Mouse (Mus musculus) ES-E14 (cell line): ENCODE measurements around the gene Tmprss6. TPM values are rescaled to one million over a fixed set of nuclear protein-coding genes. Genes with fewer than 3 reads are reported as not detected.

Experiments used
- DNase-seq: peaks from one replicate; pipeline ENCODE4 v3.0.0-alpha.2; 2013; ENCODE audit warnings: low read depth, low spot score
- H3K27ac ChIP-seq: 2 replicates; pipeline ENCODE4 v1.5.1; 2012; ENCODE audit warnings: low read depth, mild to moderate bottlenecking, low read length, moderate library complexity, mixed read lengths; ENCODE audit not compliant: poor library complexity, insufficient read depth, severe bottlenecking
- H3K36me3 ChIP-seq: 2 replicates; pipeline ENCODE4 v1.6.1; 2012; ENCODE audit warnings: mild to moderate bottlenecking, low read length, moderate library complexity, mixed read lengths; ENCODE audit not compliant: control insufficient read depth, poor library complexity, insufficient read depth, severe bottlenecking
- H3K4me1 ChIP-seq, 2 experiments: fragments of 150-350 bp in 1 of 2; sonication (generic) in 1 of 2; 2 replicates each; pipeline ENCODE4 v1.6.1; 2012; ENCODE audit warnings: low read length in 2 of 2, mild to moderate bottlenecking in 1 of 2, mixed read lengths in 1 of 2; ENCODE audit not compliant: control insufficient read depth in 2 of 2, insufficient read depth in 2 of 2, poor library complexity in 1 of 2
- H3K4me3 ChIP-seq, 2 experiments: fragments of 150-350 bp in 1 of 2; sonication (generic) in 1 of 2; 2 replicates each; pipeline ENCODE4 v1.5.1; 2012; ENCODE audit warnings: low read length in 2 of 2, low read depth in 1 of 2, mild to moderate bottlenecking in 1 of 2, mixed read lengths in 1 of 2; ENCODE audit not compliant: insufficient read depth in 1 of 2, poor library complexity in 1 of 2, severe bottlenecking in 1 of 2
- H3K9ac ChIP-seq: 2 replicates; pipeline ENCODE4 v1.6.1; 2012; ENCODE audit warnings: low read depth, mild to moderate bottlenecking, low read length, mixed read lengths; ENCODE audit not compliant: poor library complexity, insufficient read depth, severe bottlenecking
- H3K9me3 ChIP-seq: fragments of 150-350 bp; sonication (generic); 2 replicates; pipeline ENCODE4 v1.6.1; 2012; ENCODE audit warnings: low read depth, mild to moderate bottlenecking, low read length; ENCODE audit not compliant: control insufficient read depth, insufficient read depth
- CHD2 ChIP-seq: IDR thresholded peaks from 2 replicates; pipeline ENCODE4 v1.6.1; 2014; ENCODE audit warnings: mild to moderate bottlenecking, low read depth, low read length, inconsistent platforms
- HCFC1 ChIP-seq: IDR thresholded peaks from 2 replicates; pipeline ENCODE4 v1.6.1; 2012; ENCODE audit warnings: low read length, inconsistent platforms, borderline replicate concordance; ENCODE audit not compliant: insufficient read depth
- MAFK ChIP-seq: IDR thresholded peaks from 2 replicates; pipeline ENCODE4 v1.6.1; 2014; ENCODE audit warnings: mild to moderate bottlenecking, low read depth, low read length, inconsistent platforms; ENCODE audit not compliant: insufficient read depth
- ZC3H11A ChIP-seq: IDR thresholded peaks from 2 replicates; pipeline ENCODE4 v1.6.1; 2012; ENCODE audit warnings: low read depth, mild to moderate bottlenecking, inconsistent platforms, low read length, borderline replicate concordance
- ZNF384 ChIP-seq: IDR thresholded peaks from 2 replicates; pipeline ENCODE4 v1.6.1; 2012; ENCODE audit warnings: low read depth, low read length, inconsistent platforms
- in situ Hi-C, 2 experiments: fragments of 600-800 bp; cut with MboI; formaldehyde crosslinking; loops; one replicate each; pipeline ENCODE4 v1.15.1; 2025; ENCODE audit warnings: low sequenced_read_pairs in 2 of 2, inconsistent platforms in 1 of 2; ENCODE audit not compliant: unreplicated experiment in 2 of 2
- total RNA-seq: library from RNA; depleted of rRNA; stranded (reverse); fragments of 300-350 nt; gene quantifications from 2 replicates; pipeline ENCODE4 v1.2.3, GENCODE M21; 2012

The Tmprss6 gene
- total RNA-seq, 1 experiment, result 0.49 TPM

GRCm38 (mm10) chr15:78424507-78424906, 43.9 kb downstream of the Tmprss6 start:
- no peak for TF ChIP-seq MAFK
- TF ChIP-seq ZC3H11A, result no peak
- no peak for TF ChIP-seq HCFC1
- TF ChIP-seq ZNF384, result no peak
- TF ChIP-seq CHD2, result no peak
- Histone ChIP-seq H3K4me3 (peak overlapping the region in 1 of 2 experiments; percentile 24; a peak in 2 of 4 replicates), H3K9ac (peak overlapping the region; percentile 36; the same call in 1 of the 2 replicates), H3K9me3 (no peaks in the 10 kb centered on the region), H3K36me3 (no peaks in the 10 kb centered on the region), H3K27ac (peak overlapping the region; percentile 14; the same call in 1 of the 2 replicates), H3K4me1 (peaks cover 0 to 12% of the 10 kb centered on the region in 2 experiments; a peak in 3 of 4 replicates)
- DNase-seq, result peak; percentile 69
- in situ Hi-C loops, result no loop called here

- peaks cover 0 to 12% of the 10 kb centered on the region in 2 experiments; a peak in 2 of 4 replicates for H3K4me1 ChIP-seq
- no peaks in the 10 kb centered on the region for H3K9me3 ChIP-seq
- TF ChIP-seq MAFK (no peak), ZC3H11A (no peak), HCFC1 (no peak), CHD2 (no peak), ZNF384 (no peak)
- H3K9ac ChIP-seq, result peak overlapping the region; percentile 63; the same call in 1 of the 2 replicates
- in situ Hi-C loops, result no loop called here
- H3K27ac ChIP-seq, result no peak overlapping the region
- DNase-seq, result peak; percentile 85
- H3K4me3 ChIP-seq, result peak overlapping the region; percentile 33 to 35; a peak in 2 of 4 replicates
- H3K36me3 ChIP-seq, result no peaks in the 10 kb centered on the region
Observed at GRCm38 (mm10) chr15:78422046-78422956, 46.1 kb downstream of the Tmprss6 start.

GRCm38 (mm10) chr15:78420395-78420794, 48.0 kb downstream of the Tmprss6 start:
- in situ Hi-C loops, result no loop called here
- Histone ChIP-seq H3K27ac (no peak overlapping the region), H3K4me1 (peaks cover 0 to 17% of the 10 kb centered on the region in 2 experiments; a peak in 2 of 4 replicates), H3K9ac (no peak overlapping the region), H3K9me3 (no peaks in the 10 kb centered on the region), H3K4me3 (no peak overlapping the region), H3K36me3 (no peaks in the 10 kb centered on the region)
- no peak for DNase-seq
- no peak for TF ChIP-seq ZNF384
- no peak for TF ChIP-seq MAFK
- no peak for TF ChIP-seq HCFC1
- no peak for TF ChIP-seq ZC3H11A
- TF ChIP-seq CHD2, result no peak

- Histone ChIP-seq H3K36me3 (peaks cover 9% of the 10 kb centered on the region; the same call in 1 of the 2 replicates), H3K9me3 (no peaks in the 10 kb centered on the region), H3K4me3 (no peak overlapping the region), H3K27ac (no peak overlapping the region), H3K4me1 (peaks cover 0 to 9% of the 10 kb centered on the region in 2 experiments; a peak in 1 of 4 replicates), H3K9ac (no peak overlapping the region)
- TF ChIP-seq ZC3H11A, result no peak
- TF ChIP-seq CHD2, result no peak
- 0 out of 2 replicates have a peak, but pooled peaks have one; percentile 2 for TF ChIP-seq MAFK
- TF ChIP-seq ZNF384, result no peak
- no peak for TF ChIP-seq HCFC1
- DNase-seq, result no peak
- in situ Hi-C loops, result no loop called here
Observed at GRCm38 (mm10) chr15:78416937-78417336, 51.5 kb downstream of the Tmprss6 start.
